Mouse (Mus musculus) heart, postnatal 4 days (tissue): ENCODE results near the gene Larp4. TPM values are rescaled to one million over a fixed set of nuclear protein-coding genes. Genes with fewer than 3 reads are reported as not detected.
"Not testable (repeated sequence)": the region's sequence is repeated elsewhere in the genome, so short reads cannot be mapped to it uniquely, and the experiment has no call there.

Experiments
- DNase-seq: peaks from one replicate; pipeline ENCODE4 v3.0.0; 2021
- total RNA-seq, 2 experiments: library from RNA; stranded (reverse); gene quantifications; 2 replicates each; pipeline ENCODE4 v1.2.3; 2021

Gene Larp4
- total RNA-seq: 10 to 100 TPM; 76.4 to 85.7 TPM

- not testable (repeated sequence) for DNase-seq
These were observed at the start of gene Larp4 for GRCm38 (mm10) chr15:99969765-99970164. Gene Larp4 (plus strand): TSS chr15:99970065.

GRCm38 (mm10) chr15:99931231-99931630 lies 38.6 kb upstream of the Larp4 start:
- no peak for DNase-seq

- no peak for DNase-seq
These were observed 35.4 kb upstream of the Larp4 start for GRCm38 (mm10) chr15:99934501-99934900.

- DNase-seq: no peak
These were observed 33.2 kb upstream of the Larp4 start for GRCm38 (mm10) chr15:99936659-99937058.

- DNase-seq: no peak
These were observed 32.0 kb upstream of the Larp4 start for GRCm38 (mm10) chr15:99937841-99938240.

- no peak for DNase-seq
These were observed 29.4 kb upstream of the Larp4 start for GRCm38 (mm10) chr15:99940426-99940825.

- DNase-seq: no peak
These were observed 28.8 kb upstream of the Larp4 start for GRCm38 (mm10) chr15:99940970-99941630.

- no peak for DNase-seq
These were observed 14.5 kb upstream of the Larp4 start for GRCm38 (mm10) chr15:99955324-99955723.

GRCm38 (mm10) chr15:99965103-99965775 lies 4.6 kb upstream of the Larp4 start:
- DNase-seq: no peak

- DNase-seq: no peak
These were observed 2.9 kb upstream of the Larp4 start, which contains the start of gene Fam186a for GRCm38 (mm10) chr15:99966961-99967360. Gene Fam186a (minus strand): TSS chr15:99967061.

- no peak for DNase-seq
These were observed 741 bp downstream of the Larp4 start for GRCm38 (mm10) chr15:99970606-99971005.

GRCm38 (mm10) chr15:99972361-99972988 lies 2.6 kb downstream of the Larp4 start:
- peak; percentile 97 for DNase-seq

GRCm38 (mm10) chr15:99972989-99973911 lies 3.4 kb downstream of the Larp4 start:
- DNase-seq: peak; percentile 79

- DNase-seq: no peak
These were observed 4.8 kb downstream of the Larp4 start for GRCm38 (mm10) chr15:99974476-99975220.

GRCm38 (mm10) chr15:99976121-99976520 lies 6.3 kb downstream of the Larp4 start:
- DNase-seq: not testable (repeated sequence)

- DNase-seq: no peak
These were observed 9.4 kb downstream of the Larp4 start for GRCm38 (mm10) chr15:99979266-99979665.

- no peak for DNase-seq
These were observed 9.8 kb downstream of the Larp4 start for GRCm38 (mm10) chr15:99979715-99980114.

GRCm38 (mm10) chr15:99993100-99993499 lies 23.2 kb downstream of the Larp4 start:
- DNase-seq: no peak

- no peak for DNase-seq
These were observed 27.4 kb downstream of the Larp4 start for GRCm38 (mm10) chr15:99997114-99997804.

GRCm38 (mm10) chr15:99999390-99999789 lies 29.5 kb downstream of the Larp4 start:
- no peak for DNase-seq

- DNase-seq: no peak
These were observed 34.9 kb downstream of the Larp4 start for GRCm38 (mm10) chr15:100004677-100005273.
